Mouse (Mus musculus) layer of hippocampus, adult 18-20 months (tissue): ENCODE measurements around the gene Fam3c. TPM values are rescaled to one million over a fixed set of nuclear protein-coding genes. Genes with fewer than 3 reads are reported as not detected.
A peak's percentile ranks its signal among the peaks of the same experiment; 100 is the strongest.

Experiments used
- DNase-seq, 2 experiments: peaks; one replicate each; pipeline ENCODE4 v3.0.0; 2022; ENCODE audit warnings: low spot score in 2 of 2
- long read RNA-seq: library from polyadenylated mRNA; stranded (forward); transcript quantifications from one replicate; pipeline ENCODE4 v2.0.0, GENCODE M21; 2021
- total RNA-seq, 2 experiments: library from RNA; stranded (reverse); gene quantifications; 2 replicates each; pipeline ENCODE4 v1.2.3; 2021

Fam3c gene
- 10 to 100 TPM; 58.3 to 60.5 TPM for total RNA-seq
- long read RNA-seq, transcript Fam3c-205 (10 exons, 2,826 nt) = major isoform, 53 of 66 reads
- long read RNA-seq, partial matches to known transcripts = 2 of 66 reads
- long read RNA-seq, other reads (novel, unspliced or antisense) = 11 of 66 reads

DNA sequence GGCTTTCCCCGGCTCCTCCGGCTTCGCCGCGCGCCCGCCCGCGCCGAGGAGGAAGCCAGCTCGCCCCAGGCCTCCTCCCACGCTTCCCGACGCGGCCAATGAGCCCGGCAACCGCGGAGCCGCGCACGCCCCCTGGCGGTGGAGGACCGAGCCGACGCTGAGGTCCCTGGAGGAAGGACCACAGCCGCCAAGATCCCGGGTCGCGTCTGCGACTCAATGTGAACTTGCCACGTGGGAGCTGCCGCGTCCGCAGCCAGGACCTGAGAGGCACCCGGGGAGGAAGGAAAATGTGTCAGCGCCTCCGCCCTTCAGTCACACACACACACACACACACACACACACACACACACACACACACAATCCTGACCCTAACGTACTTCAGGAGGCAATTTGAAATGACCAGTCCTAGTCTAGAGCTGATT lies at the start of gene Fam3c:
Gene Fam3c (minus strand): TSS at position 158 of the 422 bp plus-strand sequence.
- peak; percentile 90 to 94 for DNase-seq

DNA sequence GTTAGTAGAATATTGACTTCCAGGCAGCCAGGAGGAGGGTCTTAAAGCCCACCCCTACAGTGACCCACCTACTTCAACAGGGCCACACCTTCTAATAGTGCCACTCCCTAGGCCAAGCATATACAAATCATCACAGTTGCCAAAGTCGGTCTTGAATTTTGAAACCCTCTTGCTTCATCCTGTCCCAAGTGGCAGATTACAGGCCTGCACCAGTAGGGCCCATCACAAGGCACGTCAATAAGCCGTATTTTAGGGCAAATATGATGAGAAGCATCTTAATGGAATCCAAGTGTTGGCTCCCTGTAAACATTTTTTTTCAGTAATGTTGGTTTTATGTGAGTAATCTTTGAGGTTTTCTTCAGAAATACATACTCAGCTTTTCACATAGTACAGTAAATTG lies 49.0 kb upstream of the Fam3c start:
- DNase-seq = no peak

DNA sequence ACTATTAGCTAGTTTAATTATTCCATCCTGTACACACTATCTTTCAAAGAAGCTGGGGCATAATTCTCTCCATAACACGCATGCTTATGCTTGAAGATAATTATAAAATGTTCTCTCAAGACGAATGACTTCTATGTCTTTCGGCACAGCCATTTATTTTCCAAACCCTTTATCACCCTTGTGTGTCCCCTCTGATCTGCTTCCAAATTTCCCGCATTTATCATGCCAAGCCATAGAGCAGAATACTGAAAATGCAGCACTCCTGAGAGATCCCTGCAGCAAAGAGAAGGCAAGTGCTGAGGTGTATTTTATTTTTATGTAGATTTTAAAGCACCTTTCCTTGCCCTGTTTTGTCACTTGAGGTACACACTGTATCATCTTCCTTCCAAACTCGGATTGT lies 47.7 kb upstream of the Fam3c start:
- DNase-seq = no peak

DNA sequence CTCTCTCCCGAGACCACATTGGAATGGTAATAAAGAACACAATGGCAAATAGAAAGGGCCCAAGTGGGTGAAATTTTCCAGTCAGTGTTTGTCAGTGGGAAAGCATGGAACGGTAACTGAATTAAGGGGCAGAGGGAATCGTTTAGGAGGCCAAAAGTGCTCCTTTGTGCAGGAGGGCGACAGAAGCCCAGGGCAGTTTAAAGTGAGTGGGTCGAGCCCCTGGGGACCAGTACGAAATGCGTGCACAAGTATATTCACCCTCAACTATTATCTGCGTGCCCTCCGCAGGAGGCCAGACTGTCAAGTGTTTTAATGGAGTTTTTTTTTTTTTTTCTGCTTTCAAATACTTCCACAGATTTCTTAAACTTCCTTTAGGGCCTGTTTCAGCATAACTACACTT lies 47.3 kb upstream of the Fam3c start:
- no peak for DNase-seq

DNA sequence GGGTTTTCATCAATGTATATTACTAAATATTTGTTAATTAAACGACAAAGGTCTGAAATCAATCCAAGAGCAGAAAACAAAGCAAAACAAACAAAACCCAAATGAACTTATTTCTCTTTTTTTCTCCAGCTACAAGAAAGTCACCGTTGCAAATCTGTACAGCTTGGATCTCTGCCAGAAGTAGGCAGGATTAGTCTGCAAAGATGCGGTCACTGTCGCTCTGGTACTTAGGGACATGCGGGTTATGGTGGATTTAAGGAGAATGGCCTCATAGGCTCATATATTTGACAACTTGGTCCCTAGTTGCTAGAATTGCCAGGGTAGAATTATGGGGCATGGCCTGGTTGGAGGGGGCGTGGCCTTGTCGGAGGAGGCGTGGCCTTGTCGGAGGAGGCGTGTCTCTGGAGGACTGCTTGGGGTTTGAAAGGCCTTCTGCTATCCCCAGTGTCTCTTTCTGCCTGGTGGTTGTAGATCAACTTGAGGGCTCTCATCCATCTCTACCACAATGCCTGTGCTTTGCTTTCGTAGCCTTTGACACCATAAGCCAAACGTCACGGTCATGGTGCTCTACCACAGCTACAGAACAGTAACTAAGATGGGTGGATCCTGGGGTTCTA lies 46.6 kb upstream of the Fam3c start:
- DNase-seq = no peak

DNA sequence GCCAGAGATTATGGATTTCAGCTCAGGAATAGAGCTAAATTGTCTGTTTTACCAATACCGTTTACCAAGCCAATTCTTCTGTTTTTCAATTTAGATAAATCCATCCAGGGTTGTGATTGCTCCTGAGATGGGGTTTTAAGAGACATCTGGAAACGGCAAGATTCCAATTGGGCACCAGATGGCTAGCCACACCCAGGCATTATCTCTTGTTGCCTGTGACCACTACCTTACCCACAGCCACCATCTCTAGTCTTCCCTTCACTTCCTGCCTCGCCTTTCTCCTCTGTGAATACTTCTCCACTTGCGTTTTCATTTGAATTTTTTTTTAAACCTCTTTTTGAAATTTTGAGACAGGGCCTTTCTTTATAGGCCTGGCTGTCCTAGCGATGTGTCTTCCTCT lies 46.0 kb upstream of the Fam3c start:
- DNase-seq = no peak

DNA sequence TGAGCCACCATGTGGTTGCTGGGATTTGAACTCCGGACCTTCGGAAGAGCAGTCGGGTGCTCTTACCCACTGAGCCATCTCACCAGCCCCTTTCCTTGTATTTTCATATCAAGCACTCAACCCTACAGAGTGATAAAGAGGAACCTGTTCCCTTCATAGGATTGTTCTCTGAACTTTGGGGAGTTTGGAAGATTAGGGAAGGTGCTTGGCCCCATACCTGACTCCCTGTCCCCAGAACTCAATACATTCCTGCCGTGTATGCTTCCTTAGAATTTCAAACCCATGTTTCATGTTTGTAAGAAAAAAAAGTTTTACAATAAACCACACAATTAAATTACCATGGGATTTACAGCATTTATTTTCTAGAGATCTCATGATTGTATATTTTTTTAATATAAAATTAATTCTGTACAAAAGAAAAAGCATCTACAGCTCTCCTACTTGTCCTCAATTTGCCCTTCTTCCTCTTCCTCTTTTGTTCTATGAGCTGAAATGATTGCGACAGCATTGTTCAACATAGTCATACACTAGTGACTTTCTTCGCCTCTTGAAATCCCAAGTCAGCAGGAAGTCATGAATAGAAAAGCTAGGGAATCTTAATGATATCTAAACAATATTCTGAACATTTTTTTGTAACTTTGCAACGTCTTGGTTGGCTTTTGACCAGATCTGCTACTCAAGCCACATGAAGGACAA lies 42.2 kb upstream of the Fam3c start:
- DNase-seq = no peak

DNA sequence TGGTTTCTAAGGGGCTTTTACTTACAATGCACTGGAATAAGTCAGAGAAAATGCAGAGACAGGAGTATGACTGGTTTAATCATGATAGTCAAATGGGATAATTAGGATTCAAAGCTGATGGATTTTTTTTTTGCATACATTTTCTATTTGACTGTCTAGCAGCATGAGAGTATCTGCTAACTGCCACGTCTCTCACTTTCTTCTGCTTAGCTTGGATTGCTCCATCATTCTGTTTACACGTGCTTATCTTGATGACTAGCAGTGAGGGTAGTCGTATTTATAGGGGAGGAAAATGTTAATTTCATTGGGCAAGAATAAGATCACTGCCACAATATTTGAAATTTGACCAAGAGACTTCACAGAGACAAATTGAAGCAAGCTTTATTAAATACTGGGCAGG lies 39.2 kb upstream of the Fam3c start:
- DNase-seq = no peak

DNA sequence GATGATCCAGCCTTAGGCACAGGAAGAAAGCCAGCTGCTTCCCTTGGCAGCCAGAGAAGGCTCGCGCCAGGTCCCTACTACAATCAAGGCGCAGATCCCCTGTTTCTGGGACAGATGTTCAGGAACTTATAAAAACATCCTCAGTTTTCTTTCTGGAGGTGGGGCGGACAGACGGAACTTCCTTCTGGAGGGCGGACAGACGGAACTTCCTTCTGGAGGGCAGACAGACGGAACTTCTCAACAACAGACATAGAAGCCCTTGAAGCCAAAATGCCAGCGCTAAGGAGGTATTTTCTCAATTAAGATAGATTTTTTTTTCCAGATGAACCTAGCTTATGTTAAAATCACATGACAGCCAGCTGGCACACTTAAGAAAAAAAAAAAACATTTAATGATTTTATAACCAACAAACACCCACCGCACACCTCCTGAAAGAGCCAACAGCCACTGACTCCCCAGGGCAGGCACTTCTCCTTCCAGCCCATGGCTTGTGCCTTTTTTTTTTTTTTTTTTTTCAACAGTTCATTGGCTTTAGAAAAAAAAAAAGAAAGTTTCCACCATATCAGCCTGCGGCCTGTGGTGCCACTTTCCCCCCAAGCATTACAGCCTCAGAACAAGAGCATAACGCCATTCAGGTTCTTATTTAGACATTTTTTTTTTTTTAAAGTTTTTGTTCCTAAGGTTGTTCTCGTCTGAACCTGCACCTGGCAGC lies 34.8 kb upstream of the Fam3c start:
- DNase-seq = peak in 1 of 2 experiments; percentile 6

DNA sequence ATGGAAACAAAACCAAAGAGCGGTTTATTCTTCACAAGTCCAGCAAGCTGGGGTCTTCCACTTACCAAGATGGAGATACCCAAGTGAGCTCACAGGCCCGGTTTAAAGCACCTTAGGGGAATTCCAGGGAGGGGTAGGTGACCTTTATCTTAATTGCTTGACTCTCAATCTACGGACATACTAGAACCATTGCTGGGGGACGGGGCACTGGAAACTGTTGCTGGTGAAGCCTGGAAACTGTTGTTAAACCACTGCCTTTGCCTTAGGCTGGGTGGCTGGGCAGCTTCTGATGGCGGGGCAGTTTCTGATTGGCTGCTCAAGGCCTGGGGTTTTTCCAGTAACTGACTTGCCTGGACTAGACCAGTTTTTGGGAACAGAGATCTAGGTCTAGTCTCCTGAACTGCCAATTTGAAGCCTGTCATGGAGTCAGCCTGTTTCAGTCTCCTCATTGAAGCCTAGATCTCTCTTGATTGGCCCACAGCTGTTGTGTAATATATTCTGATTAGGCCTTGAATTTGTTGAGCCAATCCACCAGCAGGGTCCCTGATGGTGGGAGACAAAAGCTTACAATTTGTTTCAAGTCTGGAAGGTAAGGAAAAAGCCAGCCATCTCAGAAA lies 29.3 kb upstream of the Fam3c start:
- DNase-seq = no peak

DNA sequence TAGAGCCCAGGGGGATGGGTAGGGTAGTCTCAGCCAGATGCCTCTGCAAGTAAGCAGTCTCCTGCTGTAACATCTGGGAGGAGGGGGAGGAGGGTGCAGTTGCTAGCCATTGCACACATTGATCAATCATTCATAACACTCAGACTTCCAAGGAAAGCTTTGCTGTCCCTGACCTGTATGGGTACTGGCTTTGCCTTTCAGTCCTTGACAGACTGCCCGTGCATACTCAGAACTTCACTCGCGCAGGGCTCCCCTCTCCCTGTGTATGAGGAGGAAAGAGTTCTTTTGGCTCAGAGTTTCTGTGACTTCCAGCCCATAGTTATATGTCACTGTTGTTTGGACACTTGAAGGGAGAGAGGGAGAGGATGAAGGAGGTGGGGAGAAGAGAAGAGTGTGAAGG lies 24.2 kb upstream of the Fam3c start:
- DNase-seq = no peak

DNA sequence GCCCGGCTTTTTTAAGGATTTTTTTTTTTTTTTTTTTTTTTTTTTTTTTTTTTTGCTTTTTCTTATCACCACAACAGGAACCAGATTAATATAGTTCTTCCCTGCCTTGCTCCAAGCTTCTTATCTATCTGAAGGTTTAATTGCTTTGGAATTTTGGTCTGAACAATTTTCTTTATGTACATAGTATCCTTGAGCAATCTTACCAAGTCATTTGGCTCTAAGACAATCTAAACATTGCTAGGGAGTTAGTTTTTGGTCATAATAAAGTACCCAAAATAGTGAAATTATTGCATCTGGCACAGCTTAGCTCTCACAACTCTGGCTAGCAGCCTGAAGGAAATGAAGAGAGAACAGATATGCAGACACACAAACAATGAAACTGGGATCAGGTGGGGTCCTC lies 23.8 kb upstream of the Fam3c start:
- DNase-seq = no peak

DNA sequence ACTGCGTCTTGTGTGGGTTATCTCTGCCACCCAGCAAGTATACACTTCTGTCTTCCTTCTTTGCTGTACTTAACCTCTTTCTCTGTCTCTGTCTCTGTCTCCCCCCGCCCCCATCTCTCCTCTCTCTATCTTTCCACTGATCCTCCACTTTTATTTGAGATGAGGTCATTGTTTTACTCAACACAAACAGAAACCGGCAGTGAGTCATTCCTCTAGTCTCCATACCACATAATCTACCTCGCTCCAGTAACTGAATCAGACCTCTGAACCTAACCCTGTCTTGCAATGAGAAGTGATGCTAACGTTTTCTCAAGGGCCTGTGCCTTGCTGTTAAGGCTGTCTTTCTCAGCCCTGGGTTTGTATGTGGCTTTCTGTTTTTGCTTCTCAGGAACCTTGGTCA lies 22.4 kb upstream of the Fam3c start:
- no peak for DNase-seq

DNA sequence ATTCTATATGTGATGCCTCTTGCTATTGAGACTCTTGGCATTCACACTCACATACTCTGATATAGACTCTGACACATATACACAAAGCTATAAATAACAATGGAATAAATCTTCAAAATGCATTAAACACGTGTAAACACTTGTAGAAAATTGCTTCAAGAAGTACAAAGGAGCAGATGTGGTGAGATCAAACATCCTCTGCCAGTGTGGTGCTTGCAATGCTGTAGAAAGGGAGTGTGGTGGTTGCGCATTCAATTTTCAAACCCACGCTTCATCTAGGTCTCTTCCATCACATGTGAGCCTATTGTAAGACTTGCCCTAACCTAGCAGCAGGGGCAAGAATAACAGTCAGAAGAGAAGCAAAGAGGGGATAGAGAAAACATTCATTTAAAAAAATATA lies 18.7 kb upstream of the Fam3c start:
- no peak for DNase-seq

DNA sequence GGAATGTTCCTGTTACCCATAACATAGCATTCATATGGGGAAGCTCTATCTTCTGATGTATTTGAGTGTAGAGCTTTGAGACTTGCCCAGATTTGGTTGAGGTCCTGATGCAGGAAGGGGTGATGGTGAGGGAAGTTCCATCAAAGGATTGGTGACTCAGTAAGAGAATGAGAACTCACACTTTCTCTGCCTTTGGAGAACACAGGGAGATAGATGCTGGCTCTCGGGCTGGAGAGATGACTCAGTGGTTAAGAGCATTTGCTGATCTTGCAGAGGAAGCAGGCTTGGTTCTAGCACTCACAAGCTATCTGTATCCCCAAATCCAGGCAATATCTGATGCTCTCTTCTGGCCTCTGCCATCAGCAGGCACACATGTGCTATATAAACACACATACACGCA lies 17.4 kb upstream of the Fam3c start:
- peak in 1 of 2 experiments; percentile 39 for DNase-seq

DNA sequence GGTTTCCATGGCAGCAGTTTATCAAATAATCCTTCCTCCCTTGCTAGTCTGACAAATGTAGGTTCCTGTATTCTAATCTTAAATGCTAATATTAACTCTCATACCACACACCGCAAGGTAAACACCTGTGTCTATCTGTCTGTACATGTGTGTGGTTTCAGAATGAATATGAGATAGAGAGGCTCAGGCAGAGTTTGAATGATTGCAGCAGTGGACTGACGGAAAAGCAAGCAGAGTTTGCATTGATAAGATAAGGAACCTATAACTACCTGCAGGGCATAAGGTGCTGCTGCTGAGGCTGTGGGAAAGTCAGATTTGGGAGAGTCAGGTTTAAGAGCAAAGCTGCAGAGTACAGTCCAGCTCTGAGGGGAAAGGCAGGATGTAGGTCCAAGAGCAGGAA lies 10.9 kb upstream of the Fam3c start:
- DNase-seq = no peak

DNA sequence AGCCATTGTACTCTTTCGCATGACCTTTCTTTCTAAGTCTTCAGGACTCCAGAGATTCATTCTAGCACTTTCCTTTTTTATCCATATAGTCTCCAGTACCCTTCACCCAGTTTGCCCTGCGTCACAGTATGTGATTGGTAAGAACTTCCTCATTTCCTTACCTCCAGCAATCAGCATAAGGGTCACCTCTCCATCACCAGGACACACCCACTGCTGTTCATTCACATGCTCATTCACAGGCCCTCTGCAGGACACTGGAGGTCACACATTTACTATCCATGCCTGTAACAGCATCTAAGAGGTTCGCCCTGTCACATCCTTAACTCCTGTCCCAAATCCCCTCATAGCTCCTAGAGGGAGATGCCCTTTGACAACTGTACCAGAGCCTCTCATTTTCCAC lies 7.5 kb upstream of the Fam3c start:
- DNase-seq = no peak

DNA sequence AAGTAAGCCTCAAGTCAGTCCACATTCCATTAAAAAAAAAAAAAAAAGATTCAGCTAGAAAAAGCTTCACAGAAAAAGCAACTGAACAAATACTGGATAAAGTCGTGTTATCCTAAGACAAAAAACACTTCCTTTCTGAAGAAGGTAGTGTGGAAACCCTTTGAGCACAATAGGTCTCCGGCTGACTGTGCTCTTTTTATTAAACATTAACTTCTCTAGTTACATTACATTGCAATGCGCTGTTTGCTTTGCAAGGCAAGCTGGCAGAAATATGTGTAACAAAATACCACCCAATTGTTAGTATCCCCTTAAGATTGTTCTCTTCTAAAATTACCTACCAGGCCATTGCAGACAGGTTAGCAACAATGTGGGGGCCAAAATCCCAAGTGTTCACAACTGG lies 5.9 kb upstream of the Fam3c start:
- no peak for DNase-seq

DNA sequence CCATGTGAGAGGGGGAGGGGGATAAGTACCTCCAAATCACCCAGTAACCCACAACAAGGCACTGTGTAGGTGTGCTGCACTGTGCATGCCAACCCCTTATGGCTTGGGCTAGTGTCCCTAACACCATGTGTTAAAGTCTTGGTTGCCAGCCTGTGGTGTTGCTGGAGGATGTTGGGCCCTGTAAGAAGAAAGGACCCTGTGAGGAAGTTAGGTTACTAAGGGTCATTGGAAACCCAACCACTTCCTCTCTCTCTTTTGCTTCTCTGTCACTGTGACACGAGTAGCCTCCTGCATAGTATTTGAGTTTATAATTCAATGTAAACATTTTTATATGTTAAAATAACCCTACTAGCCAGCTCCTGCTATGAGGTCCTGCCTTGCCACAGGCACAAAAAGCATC lies 3.0 kb upstream of the Fam3c start:
- DNase-seq = no peak

DNA sequence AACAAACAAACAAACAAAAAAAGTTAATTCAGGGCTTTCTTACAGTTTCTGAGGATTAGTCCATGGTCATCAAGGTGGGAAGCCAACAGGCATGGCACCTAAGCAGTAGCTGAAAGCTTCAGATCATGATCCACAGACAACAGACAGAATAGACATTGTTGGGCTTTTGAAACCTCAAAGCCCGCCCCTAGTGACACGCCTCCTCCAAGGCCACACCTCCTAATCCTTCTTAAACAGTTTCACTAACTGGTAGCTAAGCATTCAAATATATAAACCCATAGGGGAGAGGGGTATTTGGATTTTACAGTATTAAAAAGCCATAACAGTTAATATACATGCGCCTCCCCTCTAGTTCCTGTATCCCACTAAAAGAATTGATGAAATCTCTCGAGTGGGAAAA lies 1.3 kb upstream of the Fam3c start:
- no peak for DNase-seq

DNA sequence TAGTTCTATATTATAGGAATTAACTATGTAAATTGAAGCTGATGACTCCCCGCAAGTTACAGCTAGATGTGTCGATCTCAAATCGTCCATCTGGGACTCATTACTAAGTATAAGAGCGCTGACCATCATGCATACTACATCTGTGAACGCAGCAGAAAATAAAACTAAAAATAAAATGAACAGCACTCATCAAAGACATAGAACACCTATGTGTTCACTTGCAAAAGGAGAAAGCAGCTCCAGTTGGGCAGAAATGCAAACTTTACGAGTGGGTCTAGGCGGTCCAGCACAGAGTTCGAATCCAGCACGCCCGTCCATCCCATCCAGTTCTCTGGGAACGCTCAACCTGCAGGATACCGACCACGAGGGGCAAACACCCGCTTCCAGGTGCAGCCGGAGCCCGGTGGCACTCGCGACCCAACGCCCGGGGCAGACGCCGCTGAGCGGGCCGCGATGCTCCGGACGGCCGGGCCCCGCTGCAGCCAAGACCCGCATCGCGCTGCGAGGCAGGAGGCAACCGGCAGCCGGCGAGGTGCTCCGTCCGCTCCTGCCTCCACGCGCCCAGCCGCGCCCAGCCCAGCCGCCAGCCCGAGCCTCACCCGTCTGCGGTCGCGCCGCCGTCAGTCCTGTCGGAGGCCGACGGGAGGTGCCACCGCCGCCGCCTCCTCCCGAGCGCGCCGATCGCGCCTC lies 502 bp downstream of the Fam3c start:
- no peak for DNase-seq
